Comparison of ENCODE assay signal across 27 mouse cellular contexts in genomic region chr4:116215895-116216605, GRCm38 (mm10). TPM values are rescaled to one million over a fixed set of nuclear protein-coding genes. Genes with fewer than 3 reads are reported as not detected.
DNase-seq lines count a peak whose midpoint lies in the region; ATAC-seq and TF ChIP-seq lines count a peak whose summit lies in the region.
"Had no signal": no experiment of that assay in that cellular context is flagged by ENCODE, and none has a peak within 500 bp of the region (broad histone marks: within the 10 kb centered on the region; RNA-seq: fewer than 3 reads in every experiment).

No protein-coding gene starts in this region.

- peak overlapping the region; percentile 33; the same call in 1 of the 2 replicates for H3K27ac ChIP-seq in heart, embryonic 13.5 days (replicated peaks)
- H3K27ac ChIP-seq: limb, embryonic 10.5 days; stomach, postnatal 0 days had no signal

- no peaks in the 10 kb centered on the region for H3K36me3 ChIP-seq in heart, embryonic 13.5 days
- H3K36me3 ChIP-seq: heart, embryonic 12.5 days; limb, embryonic 10.5 days had no signal

- H3K4me3 ChIP-seq in heart, embryonic 13.5 days: no peak overlapping the region
- no peak overlapping the region for H3K4me3 ChIP-seq in lung, adult 2 months (replicated peaks; ENCODE audit: extremely low read depth, low read depth, low read length)
- H3K4me3 ChIP-seq: heart, embryonic 12.5 days; limb, embryonic 10.5 days had no signal

- no peak overlapping the region for H3K4me2 ChIP-seq in heart, embryonic 13.5 days
- H3K4me2 ChIP-seq: heart, embryonic 12.5 days had no signal

- WGBS in heart, embryonic 13.5 days: 81% methylated on average over 2 of the region's 2 CpGs
- WGBS in lung, adult 2 months: 95% methylated on average over 2 of the region's 2 CpGs

- peaks cover 23% of the 10 kb centered on the region for H3K4me1 ChIP-seq in heart, embryonic 13.5 days
- H3K4me1 ChIP-seq in lung, adult 2 months (ENCODE audit: control insufficient read depth, insufficient read depth, low read length): peaks cover 6% of the 10 kb centered on the region

- H3K9ac ChIP-seq in heart, embryonic 13.5 days: no peak overlapping the region
- H3K9ac ChIP-seq: heart, embryonic 12.5 days; liver, postnatal 0 days had no signal

- no peak for DNase-seq in heart, postnatal 4 days
- peak; percentile 33 for DNase-seq in ES-CJ7 (ENCODE audit: low read depth, low spot score)
- peak; percentile 95 for DNase-seq in brain, adult 2 months (ENCODE audit: low read depth, low spot score)
- DNase-seq in cerebellum, adult 9-11 months: peak; percentile 88
- no peak for DNase-seq in kidney, adult 11 months
- DNase-seq in thymus, postnatal 25 days: no peak
- no peak for DNase-seq in lung, adult 2 months
- DNase-seq: embryo, embryonic 11 days; kidney, adult 18-20 months; kidney, postnatal 14 days; liver, postnatal 0 days; lung, postnatal 4 days had no signal

- TF ChIP-seq POLR2A in lung, adult 2 months (IDR thresholded peaks at IDR 0.05; ENCODE audit: borderline replicate concordance, extremely low read depth, low read depth, low read length): no peak

- H3K27me3 ChIP-seq in heart, embryonic 13.5 days (replicated peaks): no peaks in the 10 kb centered on the region
- H3K27me3 ChIP-seq: heart, embryonic 12.5 days; Patski had no signal

- no peak for TF ChIP-seq CTCF in lung, adult 2 months (IDR thresholded peaks at IDR 0.05; ENCODE audit: insufficient read depth, low read length)

- no peaks in the 10 kb centered on the region for H3K9me3 ChIP-seq in heart, embryonic 13.5 days
- H3K9me3 ChIP-seq: limb, embryonic 10.5 days had no signal

- no peak for ATAC-seq in heart, embryonic 13.5 days (ENCODE audit: extremely low read depth, insufficient number of reproducible peaks, low FRiP score, low TSS enrichment)
- ATAC-seq: liver, postnatal 0 days; Patski had no signal

RNA-seq across cellular contexts. Expression of gene Pik3r3, which starts 5.4 kb away (rescaled TPM):
- 12.1 and 14.0 TPM in 2 replicates for polyA plus RNA-seq in heart, embryonic 13.5 days (2015; fragmentation: Nextera tagmentation; extraction: Ambion mirVana)
- total RNA-seq in heart, postnatal 4 days (2021): 10 to 100 TPM; 21.0 to 24.6 TPM
- polyA plus RNA-seq in lung, adult 2 months (2012; rRNA removed): 23.5 and 23.8 TPM in 2 replicates

RNA-seq across cellular contexts. Expression of gene Gm49337, which starts 42.9 kb away (rescaled TPM):
- not detected in 2 replicates for polyA plus RNA-seq in heart, embryonic 13.5 days (2015; fragmentation: Nextera tagmentation; extraction: Ambion mirVana)
- total RNA-seq in heart, postnatal 4 days (2021): under 1 TPM in 1 of 2 experiments, not detected in 1; 0.79 TPM
- not detected in 2 replicates for polyA plus RNA-seq in lung, adult 2 months (2012; rRNA removed)
- total RNA-seq: adrenal gland, postnatal 4 days; liver, adult 2 months; midbrain, postnatal 0 days; neutrophil, adult 5-6 weeks had no signal
- polyA plus RNA-seq: embryonic facial prominence, embryonic 14.5 days; gonadal fat pad, adult 2 months; heart, embryonic 12.5 days; hindbrain, embryonic 11.5 days; limb, embryonic 10.5 days; liver, adult 2 months; liver, postnatal 0 days; midbrain, postnatal 0 days; Patski; stomach, postnatal 0 days; thymus, postnatal 0 days had no signal

RNA-seq across cellular contexts. Expression of gene 1700042G07Rik, which starts 42.9 kb away (rescaled TPM):
- not detected in 2 replicates for polyA plus RNA-seq in heart, embryonic 13.5 days (2015; fragmentation: Nextera tagmentation; extraction: Ambion mirVana)
- not detected for total RNA-seq in heart, postnatal 4 days (2021)
- polyA plus RNA-seq in lung, adult 2 months (2012; rRNA removed): not detected in 2 replicates
- total RNA-seq: adrenal gland, postnatal 4 days; gastrocnemius, adult 18-20 months; left cerebral cortex, adult 18-20 months; liver, adult 2 months; midbrain, postnatal 0 days; neutrophil, adult 5-6 weeks had no signal
- polyA plus RNA-seq: embryonic facial prominence, embryonic 14.5 days; heart, embryonic 12.5 days; hindbrain, embryonic 11.5 days; limb, embryonic 10.5 days; liver, adult 2 months; liver, postnatal 0 days; midbrain, postnatal 0 days; Patski; stomach, postnatal 0 days; thymus, postnatal 0 days had no signal

RNA-seq across cellular contexts. Expression of gene Tspan1, which starts 48.6 kb away (rescaled TPM):
- 0.22 and 0.45 TPM in 2 replicates for polyA plus RNA-seq in heart, embryonic 13.5 days (2015; fragmentation: Nextera tagmentation; extraction: Ambion mirVana)
- total RNA-seq in heart, postnatal 4 days (2021): not detected
- polyA plus RNA-seq in lung, adult 2 months (2012; rRNA removed): 60.8 and 93.7 TPM in 2 replicates
- total RNA-seq: gastrocnemius, adult 18-20 months had no signal
- polyA plus RNA-seq: heart, embryonic 12.5 days; hindbrain, embryonic 11.5 days; limb, embryonic 10.5 days; liver, postnatal 0 days had no signal

Comparison
In these comparisons a context has a peak if more than half of its experiments do, and no peak if none do; other contexts are left out.
1. DNase-seq: peak in ES-CJ7 (single experiment), brain, adult 2 months (single experiment) and cerebellum, adult 9-11 months (single experiment); none in heart, postnatal 4 days (single experiment), kidney, adult 11 months (single experiment), thymus, postnatal 25 days (single experiment) and lung, adult 2 months (single experiment).